Mouse (Mus musculus): ENCODE results near the gene Podnl1. TPM values are rescaled to one million over a fixed set of nuclear protein-coding genes. Genes with fewer than 3 reads are reported as not detected.

Gene Podnl1
- polyA plus RNA-seq, 2 experiments from 2014 or later = 6.1 to 13.1 TPM

Other genes with a start within 250 kb of the Podnl1 start
- gene Adgrl1, start 225.9 kb upstream of the Podnl1 start, polyA plus RNA-seq (2017; shearing (Covaris generic)) = 10 to 100 TPM in 1 of 2 experiments, 1 to 10 TPM in 1; 8.9 to 11.5 TPM
- under 1 TPM; 0.20 to 0.92 TPM for gene Gm10644, start 170.8 kb upstream of the Podnl1 start, polyA plus RNA-seq (2017; shearing (Covaris generic))
- gene Asf1b, start 170.5 kb upstream of the Podnl1 start, polyA plus RNA-seq (2017; shearing (Covaris generic)) = 10 to 100 TPM; 22.3 to 45.2 TPM
- 10 to 100 TPM in 1 of 2 experiments, 1 to 10 TPM in 1; 9.5 to 15.4 TPM for gene Prkaca, start 153.0 kb upstream of the Podnl1 start, polyA plus RNA-seq (2017; shearing (Covaris generic))
- gene Samd1, start 128.3 kb upstream of the Podnl1 start, polyA plus RNA-seq (2017; shearing (Covaris generic)) = 1 to 10 TPM; 5.9 to 6.3 TPM
- gene 1700067K01Rik, start 124.5 kb upstream of the Podnl1 start, polyA plus RNA-seq (2017; shearing (Covaris generic)) = not detected
- gene 2210011C24Rik, start 113.8 kb upstream of the Podnl1 start, polyA plus RNA-seq (2017; shearing (Covaris generic)) = not detected
- gene Palm3, start 104.5 kb upstream of the Podnl1 start, polyA plus RNA-seq (2017; shearing (Covaris generic)) = 1 to 10 TPM; 2.0 to 2.9 TPM
- 100 to 1,000 TPM; 261 to 389 TPM for gene Il27ra, start 83.4 kb upstream of the Podnl1 start, polyA plus RNA-seq (2017; shearing (Covaris generic))
- 10 to 100 TPM; 45.1 to 59.1 TPM for gene Rln3, start 81.0 kb upstream of the Podnl1 start, polyA plus RNA-seq (2017; shearing (Covaris generic))
- gene Gm10643, start 60.9 kb upstream of the Podnl1 start, polyA plus RNA-seq (2017; shearing (Covaris generic)) = 1 to 10 TPM; 1.2 to 1.7 TPM
- 10 to 100 TPM; 10.9 to 14.0 TPM for gene Rfx1, start 59.2 kb upstream of the Podnl1 start, polyA plus RNA-seq (2017; shearing (Covaris generic))
- 10 to 100 TPM; 14.5 to 15.5 TPM for gene Dcaf15, start 21.2 kb upstream of the Podnl1 start, polyA plus RNA-seq (2017; shearing (Covaris generic))
- 10 to 100 TPM; 12.7 to 19.2 TPM for gene Cc2d1a, start 21.9 kb downstream of the Podnl1 start, polyA plus RNA-seq (2017; shearing (Covaris generic))
- 1 to 10 TPM; 1.1 to 3.2 TPM for gene 4930432K21Rik, start 22.0 kb downstream of the Podnl1 start, polyA plus RNA-seq (2017; shearing (Covaris generic))
- under 1 TPM in 1 of 2 experiments, not detected in 1; 0.81 TPM for gene Nanos3, start 59.2 kb downstream of the Podnl1 start, polyA plus RNA-seq (2017; shearing (Covaris generic))
- 1 to 10 TPM; 3.3 to 4.3 TPM for gene Zswim4, start 111.1 kb downstream of the Podnl1 start, polyA plus RNA-seq (2017; shearing (Covaris generic))
- gene D8Ertd738e, start 123.7 kb downstream of the Podnl1 start, polyA plus RNA-seq (2017; shearing (Covaris generic)) = 100 to 1,000 TPM; 365 to 370 TPM
- gene Mri1, start 131.3 kb downstream of the Podnl1 start, polyA plus RNA-seq (2017; shearing (Covaris generic)) = 1 to 10 TPM; 7.2 to 9.5 TPM
- 10 to 100 TPM; 52.0 to 56.6 TPM for gene Ccdc130, start 144.4 kb downstream of the Podnl1 start, polyA plus RNA-seq (2017; shearing (Covaris generic))